Mouse (Mus musculus): ENCODE measurements around the gene Pias1. TPM values are rescaled to one million over a fixed set of nuclear protein-coding genes. Genes with fewer than 3 reads are reported as not detected.

The Pias1 gene
- polyA plus RNA-seq, 1 experiment from 2014 or later = 42.7 TPM

- no peaks in the 10 kb centered on the region for H3K36me3 ChIP-seq (ENCODE audit: control insufficient read depth, insufficient read depth, low read length)
- no peaks in the 10 kb centered on the region for H3K9me3 ChIP-seq (ENCODE audit: control insufficient read depth, low read length)
- H3K27me3 ChIP-seq (ENCODE audit: control insufficient read depth, insufficient read depth, low read length) = no peaks in the 10 kb centered on the region
- no peak for ATAC-seq (ENCODE audit: insufficient number of reproducible peaks, insufficient read depth, low FRiP score, low read depth)
- no peak overlapping the region for H3K4me2 ChIP-seq (ENCODE audit: low read length)
- H3K27ac ChIP-seq (replicated peaks in 1 of 2; ENCODE audit: control insufficient read depth in 1 of 2, insufficient read depth in 1 of 2, low read depth in 2 of 2, low read length in 2 of 2) = no peak overlapping the region
- WGBS = 50% methylated on average over 2 of the region's 2 CpGs
- peaks cover 0 to 22% of the 10 kb centered on the region in 2 experiments; a peak in 3 of 4 replicates for H3K4me1 ChIP-seq (ENCODE audit: control insufficient read depth in 2 of 2, insufficient read depth in 2 of 2, low read length in 2 of 2)
- no peak overlapping the region for H3K9ac ChIP-seq (ENCODE audit: low read length)
- H3K4me3 ChIP-seq (ENCODE audit: control insufficient read depth in 1 of 2, insufficient read depth in 1 of 2, low read depth in 1 of 2, low read length in 2 of 2) = no peak overlapping the region
Observed at GRCm38 (mm10) chr9:62975830-62976229, 11.9 kb downstream of the Pias1 start.

DNA sequence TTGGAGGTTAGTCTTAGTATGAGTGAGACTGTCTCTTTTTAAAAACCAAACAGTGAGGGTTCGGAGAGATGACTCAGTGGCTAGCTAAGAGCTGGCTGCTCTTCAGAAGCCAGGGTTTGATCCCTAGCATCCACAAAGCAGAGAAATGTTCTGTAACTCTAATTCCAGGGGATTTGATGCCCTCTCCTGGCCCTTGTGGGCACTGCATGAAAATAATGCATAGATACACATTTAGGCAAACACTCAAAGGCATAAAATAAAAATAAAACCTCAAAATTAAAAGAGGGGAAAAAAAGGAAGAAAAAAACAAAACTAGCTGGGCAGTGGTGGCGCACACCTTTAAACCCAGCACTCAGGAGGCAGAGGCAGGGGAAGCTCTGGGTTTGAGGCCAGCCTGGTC is 13.3 kb downstream of the Pias1 start:
- Histone ChIP-seq H3K4me3 (ENCODE audit: control insufficient read depth in 1 of 2, insufficient read depth in 1 of 2, low read depth in 1 of 2, low read length in 2 of 2) (no peak overlapping the region), H3K9me3 (ENCODE audit: control insufficient read depth, low read length) (no peaks in the 10 kb centered on the region), H3K36me3 (ENCODE audit: control insufficient read depth, insufficient read depth, low read length) (no peaks in the 10 kb centered on the region), H3K27ac (replicated peaks in 1 of 2; ENCODE audit: control insufficient read depth in 1 of 2, insufficient read depth in 1 of 2, low read depth in 2 of 2, low read length in 2 of 2) (no peak overlapping the region), H3K4me1 (ENCODE audit: control insufficient read depth in 2 of 2, insufficient read depth in 2 of 2, low read length in 2 of 2) (peaks cover 4 to 29% of the 10 kb centered on the region in 2 experiments), H3K4me2 (ENCODE audit: low read length) (no peak overlapping the region), H3K27me3 (ENCODE audit: control insufficient read depth, insufficient read depth, low read length) (no peaks in the 10 kb centered on the region), H3K9ac (ENCODE audit: low read length) (no peak overlapping the region)
- 94% methylated on average over 2 of the region's 2 CpGs for WGBS
- no peak for ATAC-seq (ENCODE audit: insufficient number of reproducible peaks, insufficient read depth, low FRiP score, low read depth)

GRCm38 (mm10) chr9:62972073-62972745 is 15.5 kb downstream of the Pias1 start:
- Histone ChIP-seq H3K4me1 (ENCODE audit: control insufficient read depth in 2 of 2, insufficient read depth in 2 of 2, low read length in 2 of 2) (peaks cover 4 to 34% of the 10 kb centered on the region in 2 experiments), H3K4me2 (ENCODE audit: low read length) (no peak overlapping the region), H3K4me3 (ENCODE audit: control insufficient read depth in 1 of 2, insufficient read depth in 1 of 2, low read depth in 1 of 2, low read length in 2 of 2) (no peak overlapping the region), H3K9ac (ENCODE audit: low read length) (peak overlapping the region; percentile 36; the same call in 1 of the 2 replicates), H3K27me3 (ENCODE audit: control insufficient read depth, insufficient read depth, low read length) (no peaks in the 10 kb centered on the region), H3K9me3 (ENCODE audit: control insufficient read depth, low read length) (no peaks in the 10 kb centered on the region), H3K27ac (replicated peaks in 1 of 2; ENCODE audit: control insufficient read depth in 1 of 2, insufficient read depth in 1 of 2, low read depth in 2 of 2, low read length in 2 of 2) (peak overlapping the region in 1 of 2 experiments; percentile 12; a peak in 2 of 4 replicates), H3K36me3 (ENCODE audit: control insufficient read depth, insufficient read depth, low read length) (no peaks in the 10 kb centered on the region)
- ATAC-seq (ENCODE audit: insufficient number of reproducible peaks, insufficient read depth, low FRiP score, low read depth) = peak; percentile 75
- 45% methylated on average over 10 of the region's 10 CpGs for WGBS

DNA sequence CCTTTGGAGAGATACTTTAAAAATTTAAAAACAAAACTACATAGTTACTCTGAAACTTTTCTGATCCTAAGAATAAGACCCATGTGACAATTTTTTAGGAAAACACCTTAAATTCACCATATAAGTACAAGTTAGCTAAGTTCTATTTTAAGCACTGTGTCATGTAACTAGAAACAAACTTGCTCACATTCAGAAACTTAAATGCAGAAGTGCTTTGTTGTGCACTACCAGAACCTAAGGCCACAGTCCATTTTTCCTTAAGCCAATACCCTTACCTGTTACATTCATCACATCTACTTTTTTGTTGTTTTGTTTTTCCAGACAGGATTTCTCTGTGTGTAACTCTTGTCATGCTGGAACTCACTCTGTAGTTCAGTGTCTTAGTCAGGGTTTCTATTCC is 17.4 kb downstream of the Pias1 start:
- Histone ChIP-seq H3K36me3 (ENCODE audit: control insufficient read depth, insufficient read depth, low read length) (no peaks in the 10 kb centered on the region), H3K9me3 (ENCODE audit: control insufficient read depth, low read length) (no peaks in the 10 kb centered on the region), H3K9ac (ENCODE audit: low read length) (no peak overlapping the region), H3K27me3 (ENCODE audit: control insufficient read depth, insufficient read depth, low read length) (no peaks in the 10 kb centered on the region), H3K4me3 (ENCODE audit: control insufficient read depth in 1 of 2, insufficient read depth in 1 of 2, low read depth in 1 of 2, low read length in 2 of 2) (no peak overlapping the region), H3K4me2 (ENCODE audit: low read length) (no peak overlapping the region), H3K4me1 (ENCODE audit: control insufficient read depth in 2 of 2, insufficient read depth in 2 of 2, low read length in 2 of 2) (peaks cover 4 to 34% of the 10 kb centered on the region in 2 experiments), H3K27ac (replicated peaks in 1 of 2; ENCODE audit: control insufficient read depth in 1 of 2, insufficient read depth in 1 of 2, low read depth in 2 of 2, low read length in 2 of 2) (no peak overlapping the region)
- ATAC-seq (ENCODE audit: insufficient number of reproducible peaks, insufficient read depth, low FRiP score, low read depth) = no peak

DNA sequence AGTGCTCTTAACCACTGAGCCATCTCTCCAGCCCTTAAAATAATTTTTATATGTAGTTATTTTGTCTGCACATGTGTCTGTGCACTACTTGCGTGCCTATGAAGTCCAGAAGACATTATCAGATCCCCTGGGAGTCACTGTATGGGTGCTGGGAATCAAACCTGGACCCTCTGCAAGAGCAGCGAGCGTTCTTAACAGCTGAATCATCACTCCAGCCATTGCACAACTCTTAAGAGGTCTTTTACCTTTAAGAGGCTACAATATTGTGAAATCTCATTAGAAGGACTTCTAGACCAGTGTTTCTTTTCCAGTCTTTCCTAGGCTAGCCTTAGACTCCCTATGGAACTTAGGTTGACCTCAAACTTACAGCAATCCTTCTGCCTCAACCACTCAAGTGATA is 21.7 kb downstream of the Pias1 start:
- Histone ChIP-seq H3K27me3 (ENCODE audit: control insufficient read depth, insufficient read depth, low read length) (no peaks in the 10 kb centered on the region), H3K4me3 (ENCODE audit: control insufficient read depth in 1 of 2, insufficient read depth in 1 of 2, low read depth in 1 of 2, low read length in 2 of 2) (no peak overlapping the region), H3K9me3 (ENCODE audit: control insufficient read depth, low read length) (no peaks in the 10 kb centered on the region), H3K4me2 (ENCODE audit: low read length) (no peak overlapping the region), H3K36me3 (ENCODE audit: control insufficient read depth, insufficient read depth, low read length) (no peaks in the 10 kb centered on the region), H3K27ac (replicated peaks in 1 of 2; ENCODE audit: control insufficient read depth in 1 of 2, insufficient read depth in 1 of 2, low read depth in 2 of 2, low read length in 2 of 2) (no peak overlapping the region), H3K9ac (ENCODE audit: low read length) (no peak overlapping the region), H3K4me1 (ENCODE audit: control insufficient read depth in 2 of 2, insufficient read depth in 2 of 2, low read length in 2 of 2) (peaks cover 4 to 37% of the 10 kb centered on the region in 2 experiments)
- WGBS = 98% methylated on average over 3 of the region's 3 CpGs
- no peak for ATAC-seq (ENCODE audit: insufficient number of reproducible peaks, insufficient read depth, low FRiP score, low read depth)

DNA sequence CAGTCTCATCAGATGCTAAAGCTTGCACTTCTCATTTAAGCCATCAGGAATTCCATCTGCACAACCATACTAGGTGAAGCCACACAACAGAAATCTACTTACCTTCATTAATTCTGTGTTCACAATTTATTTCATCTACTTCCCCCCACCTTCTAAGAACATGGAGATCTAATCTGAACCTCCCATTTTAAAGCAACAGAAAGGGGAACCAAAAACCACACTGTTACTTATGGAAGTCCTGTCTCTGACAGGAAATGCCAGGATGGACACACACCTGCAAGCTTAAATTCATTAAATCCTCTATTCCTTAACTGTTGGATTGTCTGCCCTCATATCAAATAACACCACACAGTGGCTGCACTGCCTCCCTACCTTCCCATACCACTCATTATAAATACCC is 35.0 kb downstream of the Pias1 start:
- Histone ChIP-seq H3K4me3 (ENCODE audit: control insufficient read depth in 1 of 2, insufficient read depth in 1 of 2, low read depth in 1 of 2, low read length in 2 of 2) (no peak overlapping the region), H3K27ac (replicated peaks in 1 of 2; ENCODE audit: control insufficient read depth in 1 of 2, insufficient read depth in 1 of 2, low read depth in 2 of 2, low read length in 2 of 2) (no peak overlapping the region), H3K4me1 (ENCODE audit: control insufficient read depth in 2 of 2, insufficient read depth in 2 of 2, low read length in 2 of 2) (0 out of 4 replicates have a peak, but pooled peaks cover 0 to 7% of the 10 kb centered on the region in 2 experiments), H3K9ac (ENCODE audit: low read length) (no peak overlapping the region), H3K4me2 (ENCODE audit: low read length) (no peak overlapping the region), H3K9me3 (ENCODE audit: control insufficient read depth, low read length) (no peaks in the 10 kb centered on the region), H3K36me3 (ENCODE audit: control insufficient read depth, insufficient read depth, low read length) (peaks cover 10% of the 10 kb centered on the region), H3K27me3 (ENCODE audit: control insufficient read depth, insufficient read depth, low read length) (no peaks in the 10 kb centered on the region)
- ATAC-seq (ENCODE audit: insufficient number of reproducible peaks, insufficient read depth, low FRiP score, low read depth) = no peak

DNA sequence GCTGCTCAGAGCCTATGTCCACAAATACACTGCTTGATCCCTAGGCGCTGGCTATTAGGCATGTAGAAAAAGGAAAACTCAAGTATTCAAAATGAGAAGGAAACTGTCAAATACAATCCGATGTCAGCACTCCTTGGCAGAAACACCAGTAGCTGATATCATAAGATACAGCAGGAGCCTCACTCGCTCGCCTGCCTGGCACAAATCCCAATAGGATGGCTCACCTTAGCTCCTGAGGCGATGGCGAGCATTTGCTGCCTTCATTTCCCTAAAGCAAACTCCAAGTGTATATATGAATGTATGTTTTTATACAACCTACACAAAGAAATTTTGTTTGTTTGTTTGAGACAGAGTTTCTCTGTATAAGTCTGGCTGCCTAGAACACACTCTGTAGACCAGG is 42.4 kb downstream of the Pias1 start:
- H3K9ac ChIP-seq (ENCODE audit: low read length) = no peak overlapping the region
- WGBS = 71% methylated on average over 6 of the region's 6 CpGs
- no peak overlapping the region; a peak in 1 of 4 replicates for H3K27ac ChIP-seq (replicated peaks in 1 of 2; ENCODE audit: control insufficient read depth in 1 of 2, insufficient read depth in 1 of 2, low read depth in 2 of 2, low read length in 2 of 2)
- H3K36me3 ChIP-seq (ENCODE audit: control insufficient read depth, insufficient read depth, low read length) = peaks cover 7% of the 10 kb centered on the region; the same call in 1 of the 2 replicates
- H3K27me3 ChIP-seq (ENCODE audit: control insufficient read depth, insufficient read depth, low read length) = no peaks in the 10 kb centered on the region
- no peaks in the 10 kb centered on the region for H3K4me1 ChIP-seq (ENCODE audit: control insufficient read depth in 2 of 2, insufficient read depth in 2 of 2, low read length in 2 of 2)
- ATAC-seq (ENCODE audit: insufficient number of reproducible peaks, insufficient read depth, low FRiP score, low read depth) = no peak
- no peaks in the 10 kb centered on the region for H3K9me3 ChIP-seq (ENCODE audit: control insufficient read depth, low read length)
- no peak overlapping the region for H3K4me3 ChIP-seq (ENCODE audit: control insufficient read depth in 1 of 2, insufficient read depth in 1 of 2, low read depth in 1 of 2, low read length in 2 of 2)
- H3K4me2 ChIP-seq (ENCODE audit: low read length) = no peak overlapping the region

- Histone ChIP-seq H3K9me3 (ENCODE audit: control insufficient read depth, low read length) (no peaks in the 10 kb centered on the region), H3K4me2 (ENCODE audit: low read length) (no peak overlapping the region), H3K4me3 (ENCODE audit: control insufficient read depth in 1 of 2, insufficient read depth in 1 of 2, low read depth in 1 of 2, low read length in 2 of 2) (no peak overlapping the region), H3K9ac (ENCODE audit: low read length) (no peak overlapping the region), H3K27me3 (ENCODE audit: control insufficient read depth, insufficient read depth, low read length) (no peaks in the 10 kb centered on the region), H3K4me1 (ENCODE audit: control insufficient read depth in 2 of 2, insufficient read depth in 2 of 2, low read length in 2 of 2) (no peaks in the 10 kb centered on the region), H3K27ac (replicated peaks in 1 of 2; ENCODE audit: control insufficient read depth in 1 of 2, insufficient read depth in 1 of 2, low read depth in 2 of 2, low read length in 2 of 2) (no peak overlapping the region), H3K36me3 (ENCODE audit: control insufficient read depth, insufficient read depth, low read length) (peaks cover 7% of the 10 kb centered on the region; the same call in 1 of the 2 replicates)
- 97% methylated on average over 1 of the region's 1 CpGs for WGBS
- ATAC-seq (ENCODE audit: insufficient number of reproducible peaks, insufficient read depth, low FRiP score, low read depth) = no peak
Observed at GRCm38 (mm10) chr9:62944063-62944462, 43.7 kb downstream of the Pias1 start.

Data from heart, embryonic 14.5 days (tissue).